Mouse (Mus musculus): ENCODE data around the gene Hoxb6.

- TF ChIP-seq POLR2A (IDR thresholded peaks at IDR 0.05; ENCODE audit: control insufficient read depth, extremely low read depth, insufficient read depth, low read length, poor library complexity): no peak
- no peak for TF ChIP-seq CTCF (IDR thresholded peaks at IDR 0.05; ENCODE audit: borderline replicate concordance, control insufficient read depth, extremely low read depth, insufficient read depth, low read length, poor library complexity)
These were observed 41.7 kb downstream of the Hoxb6 start for GRCm38 (mm10) chr11:96334002-96334364.
